Mouse (Mus musculus) spleen, postnatal 10 days (tissue): ENCODE measurements at regions not wholly inside any gene's neighbourhood (a gene's known extent, or its start where the extent isn't known, plus 50 kb on each side); places are given as distances from the start of the nearest gene placed in this dataset.
A peak's percentile ranks its signal among the peaks of the same experiment; 100 is the strongest.

Experiments
- DNase-seq, 2 experiments: peaks; one replicate each; pipeline ENCODE4 v3.0.0; 2021 to 2022; ENCODE audit warnings: low spot score in 2 of 2

DNA sequence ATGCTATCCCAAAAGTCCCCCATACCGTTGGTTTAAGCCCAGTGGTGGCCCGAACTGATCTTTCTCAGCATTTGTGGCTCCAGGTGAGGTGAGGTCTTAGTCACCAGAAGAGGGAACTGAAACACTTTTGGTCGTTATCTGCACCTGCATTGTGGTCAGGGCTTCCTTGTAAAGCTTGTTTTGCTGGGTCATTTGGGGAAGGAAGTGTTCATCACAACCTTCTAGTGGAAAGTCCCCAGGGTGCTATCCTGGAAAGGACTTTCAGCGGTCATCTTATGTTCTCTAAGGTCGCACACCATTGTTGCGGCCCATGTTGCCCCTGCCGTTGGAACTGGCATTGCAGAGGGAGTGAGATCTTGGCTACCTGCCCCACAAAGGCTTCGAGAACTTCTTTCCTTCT is 651.5 kb upstream of the Pcdh9 start:
- peak in 1 of 2 experiments; percentile 46 for DNase-seq

DNA sequence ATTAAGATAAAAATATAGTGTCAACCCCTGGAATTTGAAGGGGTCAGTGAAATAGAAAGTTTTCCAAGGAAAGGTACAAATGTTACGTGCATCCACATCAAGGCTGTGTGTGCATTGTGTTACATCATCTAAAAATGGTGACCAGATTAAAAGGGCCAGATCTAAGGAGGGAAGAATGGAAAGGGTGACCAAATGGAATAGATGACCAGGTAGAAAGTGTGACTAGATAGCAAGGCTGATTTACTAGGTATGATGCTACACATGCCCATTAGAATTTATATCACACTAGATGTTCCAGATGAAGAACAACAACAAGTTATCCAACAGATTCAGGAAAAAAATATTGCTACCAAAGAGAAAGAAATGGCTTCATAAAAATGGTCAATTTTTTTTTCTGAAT is 635.2 kb upstream of the Pcdh9 start:
- no peak for DNase-seq

GRCm38 (mm10) chr14:94525238-94525637 is 634.8 kb upstream of the Pcdh9 start:
- no peak for DNase-seq

GRCm38 (mm10) chr14:94522007-94522406 is 631.5 kb upstream of the Pcdh9 start:
- no peak for DNase-seq

DNA sequence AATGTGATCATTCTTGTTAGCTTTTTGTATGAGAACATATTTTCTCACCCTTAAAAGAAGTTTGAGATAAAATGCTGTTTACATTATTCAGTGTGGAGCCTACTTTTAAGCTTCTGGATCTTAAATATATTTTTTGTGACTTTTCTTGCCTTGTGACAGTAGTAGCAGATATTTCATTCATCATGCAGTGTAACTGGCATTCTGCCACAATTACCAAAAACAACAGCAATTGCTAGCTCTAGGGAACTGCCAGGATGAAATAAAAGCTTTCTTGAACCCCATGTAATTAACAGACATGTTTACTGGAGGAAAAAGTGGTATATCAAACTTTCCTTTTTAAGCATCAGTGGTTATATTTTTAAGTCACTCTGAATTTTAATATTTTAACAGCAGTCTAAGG is 600.9 kb upstream of the Pcdh9 start:
- DNase-seq = no peak

- DNase-seq = no peak
These were observed 585.4 kb upstream of the Pcdh9 start for GRCm38 (mm10) chr14:94475887-94476286.

DNA sequence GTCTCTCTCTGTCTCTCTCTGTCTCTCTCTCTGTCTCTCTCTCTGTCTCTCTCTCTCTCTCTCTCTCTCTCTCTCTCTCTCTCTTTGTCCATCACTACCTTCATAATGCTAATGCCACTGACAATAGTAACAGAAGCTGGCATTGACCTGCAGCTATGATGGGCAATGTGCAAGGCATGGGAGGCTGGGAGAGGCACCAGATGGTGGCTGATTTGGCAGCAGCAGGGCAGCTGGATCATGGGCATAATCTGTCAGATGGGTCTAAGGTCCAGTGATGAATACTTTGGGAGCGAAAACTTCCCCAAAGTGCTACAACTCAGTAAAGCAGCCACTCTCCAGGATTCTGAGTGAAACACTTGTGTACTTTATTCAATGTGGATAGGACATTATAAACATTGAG is 582.7 kb upstream of the Pcdh9 start:
- DNase-seq = no peak

GRCm38 (mm10) chr14:94445952-94446351 is 555.5 kb upstream of the Pcdh9 start:
- no peak for DNase-seq

DNA sequence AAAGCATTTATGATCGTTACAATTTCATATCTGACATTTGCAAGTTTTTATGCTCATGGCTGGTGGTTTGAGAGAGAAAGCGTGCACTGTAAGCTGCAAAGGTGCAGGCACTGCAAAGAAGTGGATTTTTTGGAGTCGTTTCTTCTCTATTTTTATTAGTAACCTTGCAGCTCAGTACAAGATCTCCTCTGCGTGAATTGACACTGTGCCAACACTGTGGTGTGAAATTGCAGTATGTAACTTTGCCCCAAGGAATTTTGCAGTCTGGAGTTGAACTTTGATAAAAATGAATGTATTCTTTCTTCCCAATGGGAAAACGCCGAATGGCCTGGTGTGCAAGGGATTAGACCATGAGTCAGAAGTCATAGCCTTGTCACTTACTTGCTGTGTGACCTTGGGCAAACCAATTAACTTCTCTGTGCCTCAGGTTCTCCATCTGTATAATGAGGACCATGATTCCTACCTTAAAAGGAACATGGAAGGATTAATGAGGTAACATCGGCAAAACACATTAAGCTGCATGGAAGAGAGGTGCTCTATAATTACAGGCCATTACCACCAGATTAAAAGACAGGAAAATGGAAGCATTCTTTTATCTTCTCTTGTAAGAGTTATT is 543.0 kb upstream of the Pcdh9 start:
- DNase-seq = no peak

DNA sequence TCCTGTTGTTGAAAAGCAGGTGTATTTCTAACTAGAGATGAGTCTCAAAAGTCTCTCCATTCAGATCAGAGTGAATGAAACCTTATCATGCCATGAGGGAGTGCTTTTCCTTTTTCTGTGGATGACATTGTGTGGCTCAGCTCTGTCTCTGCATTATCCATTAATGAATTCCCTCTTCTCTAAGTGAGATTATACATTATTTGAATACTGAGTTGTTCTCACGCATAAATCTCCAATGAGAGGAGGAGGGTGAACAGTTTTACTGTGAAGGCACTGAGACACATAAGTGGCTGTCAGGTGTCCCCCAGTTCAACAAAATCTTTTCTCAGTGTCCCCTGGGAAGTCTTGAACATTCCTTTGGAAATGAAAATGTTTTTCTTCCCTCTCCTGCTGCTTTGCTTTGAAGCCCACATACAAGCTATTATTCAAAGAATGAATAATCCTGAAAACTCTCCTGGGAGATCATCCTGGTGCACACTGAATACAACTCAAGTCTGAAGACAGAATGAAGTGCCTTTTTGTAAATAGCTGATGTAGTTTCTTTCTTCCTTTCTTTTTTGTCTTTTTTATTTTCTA is 537.2 kb upstream of the Pcdh9 start:
- no peak for DNase-seq
